Mouse (Mus musculus): ENCODE measurements around the gene Agbl5. TPM values are rescaled to one million over a fixed set of nuclear protein-coding genes. Genes with fewer than 3 reads are reported as not detected.
A peak's percentile ranks its signal among the peaks of the same experiment; 100 is the strongest.

Agbl5 gene
- total RNA-seq, 2 experiments from 2014 or later, result 1.6 to 2.3 TPM

GRCm38 (mm10) chr5:30950451-30950850 is 62.0 kb downstream of the Agbl5 start:
- no peak for TF ChIP-seq CTCF (IDR thresholded peaks at IDR 0.05)
- H3K4me3 ChIP-seq, result peak overlapping the region; percentile 88
- DNase-seq, result no peak
- peak overlapping the region; percentile 89 for H3K27ac ChIP-seq
- intact Hi-C loops (cut with DNase I), result no loop called here

GRCm38 (mm10) chr5:30950922-30951321 is 62.4 kb downstream of the Agbl5 start:
- peak overlapping the region; percentile 89 for H3K27ac ChIP-seq
- intact Hi-C loops (cut with DNase I), result no loop called here
- peak overlapping the region; percentile 88 for H3K4me3 ChIP-seq
- DNase-seq, result no peak
- TF ChIP-seq CTCF (IDR thresholded peaks at IDR 0.05), result no peak

- Histone ChIP-seq H3K4me3 (no peak overlapping the region), H3K27ac (0 out of 2 replicates have a peak overlapping the region, but pooled peaks have one; percentile 5)
- DNase-seq, result no peak
- TF ChIP-seq CTCF (IDR thresholded peaks at IDR 0.05), result no peak
- intact Hi-C loops (cut with DNase I), result no loop called here
Measured at GRCm38 (mm10) chr5:30951706-30952105, 63.2 kb downstream of the Agbl5 start.

GRCm38 (mm10) chr5:30952551-30952950 is 64.1 kb downstream of the Agbl5 start:
- no peak overlapping the region for H3K27ac ChIP-seq
- intact Hi-C loops (cut with DNase I), result no loop called here
- no peak for TF ChIP-seq CTCF (IDR thresholded peaks at IDR 0.05)

GRCm38 (mm10) chr5:30954065-30954464 is 65.6 kb downstream of the Agbl5 start:
- Histone ChIP-seq H3K4me3 (no peak overlapping the region), H3K27ac (no peak overlapping the region)
- intact Hi-C loops (cut with DNase I), result no loop called here
- no peak for TF ChIP-seq CTCF (IDR thresholded peaks at IDR 0.05)
- no peak for DNase-seq

More at GRCm38 (mm10) chr5:30952551-30952950, 64.1 kb downstream of the Agbl5 start:
- no peak overlapping the region for H3K4me3 ChIP-seq
- DNase-seq, result no peak

GRCm38 (mm10) chr5:30954556-30954955 is 66.1 kb downstream of the Agbl5 start:
- no peak for DNase-seq
- intact Hi-C loops (cut with DNase I), result no loop called here
- TF ChIP-seq CTCF (IDR thresholded peaks at IDR 0.05), result no peak
- Histone ChIP-seq H3K27ac (no peak overlapping the region), H3K4me3 (no peak overlapping the region)

- DNase-seq, result no peak
- no peak for TF ChIP-seq CTCF (IDR thresholded peaks at IDR 0.05)
- no peak overlapping the region for H3K27ac ChIP-seq
- intact Hi-C loops (cut with DNase I), result no loop called here
- no peak overlapping the region for H3K4me3 ChIP-seq
Measured at GRCm38 (mm10) chr5:30955751-30956150, 67.3 kb downstream of the Agbl5 start.

Other genes with a start within 250 kb of the Agbl5 start
- gene Slc35f6, start 240.8 kb upstream of the Agbl5 start, total RNA-seq (2021), result 10 to 100 TPM; 12.7 to 14.2 TPM
- gene Cenpa, start 221.9 kb upstream of the Agbl5 start, total RNA-seq (2021), result 1 to 10 TPM; 1.2 to 3.6 TPM
- gene Dpysl5, start 177.1 kb upstream of the Agbl5 start, total RNA-seq (2021), result 1 to 10 TPM in 1 of 2 experiments, under 1 TPM in 1; 0.98 to 2.9 TPM
- 10 to 100 TPM; 72.0 to 90.4 TPM for gene Mapre3, start 74.1 kb upstream of the Agbl5 start, total RNA-seq (2021)
- 10 to 100 TPM; 28.8 to 31.2 TPM for gene Tmem214, start 20.7 kb upstream of the Agbl5 start, total RNA-seq (2021)
- 100 to 1,000 TPM; 103 to 121 TPM for gene Ost4, start 19.1 kb downstream of the Agbl5 start, total RNA-seq (2021)
- gene Emilin1, start 24.7 kb downstream of the Agbl5 start, total RNA-seq (2021), result 1 to 10 TPM; 2.7 to 7.7 TPM
- gene Khk, start 32.7 kb downstream of the Agbl5 start, total RNA-seq (2021), result 10 to 100 TPM; 29.2 to 30.8 TPM
- 1 to 10 TPM; 2.0 to 2.9 TPM for gene Cgref1, start 56.9 kb downstream of the Agbl5 start, total RNA-seq (2021)
- gene Preb, start 71.7 kb downstream of the Agbl5 start, total RNA-seq (2021), result 10 to 100 TPM; 76.5 to 83.6 TPM
- gene Tcf23, start 80.0 kb downstream of the Agbl5 start, total RNA-seq (2021), result under 1 TPM in 1 of 2 experiments, not detected in 1; 0.28 TPM
- 10 to 100 TPM; 40.9 to 41.6 TPM for gene Atraid, start 159.6 kb downstream of the Agbl5 start, total RNA-seq (2021)
- 1 to 10 TPM; 5.6 to 6.0 TPM for gene Slc5a6, start 160.2 kb downstream of the Agbl5 start, total RNA-seq (2021)
- 10 to 100 TPM; 25.5 to 28.6 TPM for gene Cad, start 166.1 kb downstream of the Agbl5 start, total RNA-seq (2021)
- not detected for gene Dnajc5g, start 217.6 kb downstream of the Agbl5 start, total RNA-seq (2021)
- gene Slc30a3, start 219.5 kb downstream of the Agbl5 start, total RNA-seq (2021), result not detected
- gene Trim54, start 228.0 kb downstream of the Agbl5 start, total RNA-seq (2021), result 100 to 1,000 TPM; 356 to 504 TPM